Mouse (Mus musculus): Measurements from ENCODE around the gene Itih1.

Itih1 gene

DNA sequence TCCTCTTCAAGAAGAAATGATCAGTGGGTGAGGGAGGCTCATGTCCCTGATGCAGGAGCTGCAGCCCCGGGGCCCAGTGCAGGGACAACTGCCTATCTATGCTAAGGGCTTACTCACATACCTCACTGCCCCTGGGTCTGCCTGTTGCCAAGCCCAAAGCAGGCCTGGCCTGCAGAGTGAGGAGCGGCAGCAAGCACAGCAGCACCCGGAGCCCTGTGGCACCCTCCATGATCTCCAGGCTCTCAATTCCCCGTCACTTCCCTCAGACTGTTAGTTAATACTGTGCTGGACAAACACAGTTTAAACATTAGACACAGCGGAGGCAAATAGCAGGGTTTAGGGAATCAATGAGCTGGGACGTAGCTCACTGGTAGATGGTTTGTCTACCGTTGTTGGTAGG lies at the start of gene Itih1:
Gene Itih1, minus strand, starts transcription at position 252 of the 400 bp plus-strand sequence.
- no peak for DNase-seq

DNA sequence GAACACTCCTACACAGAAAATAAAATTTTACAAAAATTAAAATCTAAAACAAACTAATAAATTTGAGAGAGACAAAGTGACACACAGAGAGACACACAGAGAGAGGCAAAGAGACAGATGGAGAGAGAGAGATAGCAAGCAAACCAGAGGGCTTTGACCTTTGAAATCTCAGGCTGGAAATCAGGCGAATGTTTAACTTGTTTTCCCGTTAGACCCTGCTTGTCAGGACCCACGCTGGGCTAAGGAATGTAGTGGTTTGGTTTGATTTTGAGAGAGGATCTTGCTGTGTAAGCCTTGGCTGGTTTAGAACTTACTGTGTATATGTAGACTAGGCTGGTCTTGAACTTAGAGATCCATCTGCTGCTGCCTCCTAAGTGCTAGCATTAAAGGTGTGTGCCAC lies 33.1 kb upstream of the Itih1 start:
- DNase-seq: no peak

DNA sequence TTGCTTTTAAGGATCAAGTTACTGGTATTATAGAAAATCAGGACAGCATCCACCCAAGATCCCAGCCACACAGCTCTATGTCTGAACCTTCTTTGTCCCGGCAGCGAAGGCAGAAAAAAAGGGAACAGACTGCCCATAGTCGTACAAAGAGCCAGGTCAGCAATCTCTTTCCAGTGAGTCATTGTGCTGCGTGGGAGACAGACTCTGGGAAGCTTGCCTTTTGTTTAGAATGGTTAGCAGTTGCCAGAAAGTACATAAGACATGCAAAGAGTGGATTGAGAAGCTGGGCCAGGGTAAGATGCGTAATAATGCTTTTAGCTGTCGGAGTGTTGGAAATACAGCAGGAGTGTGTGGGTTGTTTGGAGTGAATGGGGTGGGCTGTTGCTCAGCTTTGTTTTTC lies 31.1 kb upstream of the Itih1 start:
- no peak for DNase-seq

DNA sequence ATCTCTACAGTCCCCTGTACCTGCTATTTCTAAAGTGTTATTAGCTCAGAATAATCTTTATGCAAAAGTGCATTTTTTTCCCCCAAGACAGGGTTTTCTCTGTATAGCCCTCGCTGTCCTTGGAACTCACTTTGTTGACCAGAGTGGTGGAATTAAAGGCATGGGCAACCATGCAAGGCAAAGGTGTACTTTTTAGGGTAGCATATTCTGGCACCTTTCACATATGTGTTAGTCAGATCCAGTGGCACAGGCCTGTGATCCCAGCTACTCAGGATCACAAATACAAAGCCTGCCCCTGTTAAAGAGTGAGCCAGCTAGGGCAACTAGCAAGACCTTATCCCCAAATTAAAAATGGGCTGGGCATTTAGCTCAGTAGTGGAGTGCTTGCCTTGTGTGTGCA lies 17.3 kb upstream of the Itih1 start:
- no peak for DNase-seq

DNA sequence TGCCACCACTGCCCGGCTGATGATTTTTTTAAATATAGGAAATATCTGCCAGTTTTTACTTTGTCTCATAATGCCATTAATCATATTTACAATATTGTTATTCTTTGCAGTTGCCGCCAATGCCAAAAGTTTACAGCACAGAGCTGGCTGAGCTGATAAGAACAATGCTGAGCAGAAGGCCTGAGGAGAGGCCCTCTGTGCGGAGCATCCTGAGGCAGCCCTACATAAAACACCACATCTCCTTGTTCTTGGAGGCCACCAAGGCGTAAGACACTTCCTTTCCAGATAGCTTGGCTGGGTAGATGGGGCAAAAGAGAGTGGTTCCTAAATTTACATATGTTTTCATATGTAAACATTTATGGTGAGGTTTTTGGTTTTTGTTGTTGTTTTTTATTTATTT lies 15.9 kb upstream of the Itih1 start:
- DNase-seq: no peak

DNA sequence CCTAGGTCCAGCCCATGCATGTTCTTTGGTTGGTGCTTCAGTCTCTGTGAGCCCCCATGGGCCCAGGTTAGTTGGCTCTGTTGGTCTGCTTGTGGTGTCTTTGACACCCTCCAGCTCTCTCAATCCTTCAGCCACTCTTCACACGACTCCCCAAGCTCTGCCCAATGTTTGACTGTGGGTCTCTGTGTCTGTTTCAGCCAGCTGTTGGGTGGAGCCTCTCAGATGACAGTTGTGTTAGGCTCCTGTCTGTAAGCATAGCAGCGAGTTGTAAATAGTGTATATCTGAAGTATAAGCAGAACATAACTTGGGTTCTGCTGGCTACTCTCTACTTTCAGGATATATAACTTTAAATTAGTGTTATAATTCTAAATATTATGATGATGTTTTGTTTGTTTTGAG lies 15.4 kb upstream of the Itih1 start:
- DNase-seq: no peak

DNA sequence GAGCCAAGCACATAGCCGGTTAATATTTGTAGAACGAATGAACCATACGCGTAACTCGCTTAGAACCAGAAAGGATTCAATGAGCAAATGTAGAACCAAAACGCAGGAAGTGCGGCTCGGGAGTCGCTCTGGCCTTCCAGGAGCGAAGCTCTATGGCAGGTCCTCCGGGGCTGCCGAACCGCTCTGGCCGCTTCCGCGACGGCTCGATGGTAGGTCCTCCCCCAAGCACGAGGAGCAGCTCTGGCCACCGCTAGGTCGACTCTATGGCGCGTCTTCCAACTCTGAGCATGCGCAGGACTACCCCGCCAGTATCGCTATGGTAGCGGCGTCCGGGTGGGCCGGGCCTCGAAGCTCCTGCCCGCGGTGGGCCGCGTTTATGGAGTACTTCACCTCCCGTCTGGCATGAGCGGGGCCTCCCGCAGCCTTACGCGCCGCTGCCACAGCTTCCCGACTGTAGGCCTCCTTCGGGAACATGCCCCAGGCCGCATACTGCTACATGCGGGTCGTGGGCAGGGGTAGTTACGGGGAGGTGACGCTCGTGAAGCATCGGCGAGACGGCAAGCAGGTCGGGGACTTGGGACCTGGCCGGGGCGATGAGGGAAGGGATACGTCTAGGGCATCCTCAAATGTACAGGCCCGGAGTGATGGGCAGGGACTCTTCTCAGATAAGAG lies 8.2 kb upstream of the Itih1 start, which contains the start of gene Nek4:
Gene Nek4, plus strand, starts transcription at position 224 of the 672 bp plus-strand sequence.
- peak; percentile 95 to 97 for DNase-seq

DNA sequence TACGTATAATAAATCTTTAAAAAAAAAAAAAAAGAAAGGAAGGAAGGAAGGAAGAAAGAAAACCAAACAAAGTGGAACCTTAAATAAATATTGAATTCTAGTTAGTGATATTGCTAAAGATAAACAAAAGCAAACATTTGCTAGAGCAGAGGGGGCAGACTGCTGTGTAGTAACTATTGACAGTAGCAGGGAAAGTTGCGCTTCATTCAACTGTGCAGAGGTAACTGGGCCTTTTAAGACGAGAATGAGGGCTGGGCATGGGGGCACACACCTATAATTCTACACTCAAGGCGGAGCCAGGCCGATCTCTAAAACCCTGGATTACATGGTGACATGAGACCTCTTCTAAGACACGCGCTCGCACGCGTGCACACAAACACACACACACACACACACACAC lies 6.9 kb upstream of the Itih1 start:
- no peak for DNase-seq

DNA sequence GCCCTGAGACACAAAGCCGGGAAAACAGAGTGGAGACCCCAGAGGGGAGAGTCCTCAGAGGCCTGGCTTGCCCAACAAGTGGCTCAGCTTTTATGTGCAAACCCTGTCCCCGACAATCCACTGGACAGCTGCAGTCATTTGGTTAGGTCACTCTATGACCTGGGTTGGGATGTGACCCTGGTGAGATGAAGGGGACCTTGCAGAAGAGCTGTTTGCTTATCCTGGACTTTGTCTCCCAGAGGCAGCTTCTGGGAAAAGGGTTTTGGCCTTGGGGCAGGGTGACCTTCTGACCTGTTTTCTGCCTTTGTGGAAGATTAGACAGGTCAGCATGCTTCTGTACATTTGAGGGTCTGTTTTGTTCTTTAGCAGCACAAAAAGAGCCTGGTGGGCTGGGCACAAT lies 1.7 kb upstream of the Itih1 start:
- DNase-seq: no peak

DNA sequence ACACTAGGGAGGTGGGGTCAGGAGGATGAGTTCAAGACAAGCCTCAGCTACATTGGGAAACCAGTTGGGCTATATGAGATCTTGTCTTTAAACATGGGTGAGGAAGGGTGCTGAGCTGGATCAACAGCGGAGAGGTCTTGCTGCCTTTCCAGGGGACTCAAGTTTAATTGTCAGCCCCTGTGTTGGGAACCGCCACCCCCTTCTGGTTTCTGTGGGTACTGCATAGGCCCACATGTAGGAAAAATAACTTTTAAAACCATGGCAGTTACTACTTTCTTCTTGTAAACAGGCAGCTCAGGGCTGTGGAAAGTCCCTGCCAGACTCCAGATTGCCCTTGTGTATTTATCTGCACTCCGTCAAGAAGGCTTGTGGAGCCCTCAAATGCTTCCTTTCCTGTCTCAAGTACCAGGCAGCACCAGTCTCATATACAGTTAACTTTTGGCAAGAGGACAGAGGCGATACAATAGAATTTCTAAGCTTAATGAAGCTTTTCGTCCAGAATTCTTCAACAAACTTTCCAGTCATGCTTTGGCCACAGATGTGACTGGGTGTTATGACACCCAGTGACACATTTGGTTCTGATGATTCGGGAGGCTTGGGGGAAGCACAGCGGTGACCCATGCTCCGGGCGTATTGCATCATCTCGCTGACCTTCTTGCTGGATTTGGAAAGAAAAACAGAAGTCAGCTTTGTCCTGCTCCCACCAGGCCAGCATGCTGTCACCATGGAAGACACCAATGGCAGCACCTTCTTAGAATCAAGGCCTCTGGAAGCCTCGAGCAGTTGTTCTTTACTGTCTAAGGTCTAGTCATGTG lies 978 bp upstream of the Itih1 start:
- peak; percentile 35 to 51 for DNase-seq

DNA sequence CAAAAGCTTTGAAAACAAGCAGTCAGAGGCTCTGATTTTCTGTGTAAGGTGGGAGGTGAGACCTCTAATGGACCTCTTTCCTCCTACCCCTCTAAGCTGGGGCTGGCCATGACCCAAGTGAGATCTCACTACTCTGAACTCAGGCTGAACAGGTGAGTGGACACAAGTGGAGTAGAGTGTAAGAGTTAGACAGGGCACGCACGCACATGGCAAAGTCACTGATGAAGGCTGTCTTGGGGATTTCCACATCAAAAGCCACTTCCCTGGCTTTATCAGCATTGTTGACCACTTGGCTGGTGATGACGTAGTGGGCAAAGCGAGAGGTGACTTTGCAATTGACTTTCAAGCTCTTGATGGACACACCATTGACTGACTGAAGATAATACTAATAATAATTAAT lies 835 bp downstream of the Itih1 start:
- DNase-seq: no peak

DNA sequence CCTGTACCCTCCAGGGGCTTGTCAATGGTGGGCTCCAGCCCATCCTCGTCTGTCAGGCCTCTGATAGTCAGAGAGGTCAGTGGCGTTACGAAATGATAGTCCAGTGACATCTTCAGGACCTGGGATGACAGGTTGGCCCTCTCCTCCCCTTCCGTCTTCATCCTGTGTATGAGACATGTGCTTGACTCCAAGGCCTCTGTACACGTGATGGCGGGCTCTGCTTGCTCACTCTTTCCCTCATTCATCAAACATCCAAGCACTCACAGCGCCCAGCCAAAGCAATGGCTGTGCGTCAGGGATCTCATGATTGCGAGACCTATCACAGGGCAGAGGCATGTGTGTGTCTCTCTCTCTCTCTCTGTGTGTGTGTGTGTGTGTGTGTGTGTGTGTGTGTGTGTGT lies 9.7 kb downstream of the Itih1 start:
- DNase-seq: no peak

DNA sequence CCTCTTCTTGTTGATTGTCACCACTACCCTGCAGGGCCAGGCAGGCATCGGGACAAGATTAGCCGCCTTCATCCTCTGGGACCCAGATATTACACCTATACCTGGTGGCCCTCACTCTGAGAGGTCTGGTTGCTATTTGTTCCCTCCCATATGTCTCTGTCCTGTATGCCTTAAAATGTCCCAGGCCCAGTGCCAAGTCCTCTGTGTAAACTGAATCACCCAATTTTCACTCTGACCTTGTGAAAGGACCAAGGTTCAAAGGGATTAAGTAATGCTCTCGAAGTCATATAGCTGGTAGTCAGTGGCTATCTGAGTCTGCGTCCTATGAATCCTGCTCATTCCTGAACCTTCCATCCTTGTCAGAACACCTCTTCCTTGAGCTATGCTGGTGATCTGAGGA lies 12.7 kb downstream of the Itih1 start:
- DNase-seq: no peak

DNA sequence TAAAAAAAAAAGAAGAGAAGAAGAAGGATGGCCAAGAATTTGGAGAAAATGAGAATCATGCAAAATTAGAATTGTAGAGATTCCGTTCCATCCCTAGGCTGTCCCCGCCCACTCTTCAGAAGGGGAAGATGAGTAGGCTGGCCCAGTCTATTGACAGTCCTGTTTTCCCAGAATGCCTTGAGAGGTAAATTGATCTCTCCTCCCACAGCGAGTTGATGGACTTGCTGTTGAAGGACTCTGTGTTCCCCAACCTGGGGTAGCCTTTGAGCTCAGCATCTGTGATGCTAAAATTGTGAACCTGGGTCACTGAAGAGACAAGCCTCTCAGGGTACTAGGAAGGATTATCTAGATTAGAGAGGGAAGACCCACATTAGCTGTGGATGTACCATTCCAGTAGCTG lies 17.6 kb downstream of the Itih1 start:
- DNase-seq: no peak

DNA sequence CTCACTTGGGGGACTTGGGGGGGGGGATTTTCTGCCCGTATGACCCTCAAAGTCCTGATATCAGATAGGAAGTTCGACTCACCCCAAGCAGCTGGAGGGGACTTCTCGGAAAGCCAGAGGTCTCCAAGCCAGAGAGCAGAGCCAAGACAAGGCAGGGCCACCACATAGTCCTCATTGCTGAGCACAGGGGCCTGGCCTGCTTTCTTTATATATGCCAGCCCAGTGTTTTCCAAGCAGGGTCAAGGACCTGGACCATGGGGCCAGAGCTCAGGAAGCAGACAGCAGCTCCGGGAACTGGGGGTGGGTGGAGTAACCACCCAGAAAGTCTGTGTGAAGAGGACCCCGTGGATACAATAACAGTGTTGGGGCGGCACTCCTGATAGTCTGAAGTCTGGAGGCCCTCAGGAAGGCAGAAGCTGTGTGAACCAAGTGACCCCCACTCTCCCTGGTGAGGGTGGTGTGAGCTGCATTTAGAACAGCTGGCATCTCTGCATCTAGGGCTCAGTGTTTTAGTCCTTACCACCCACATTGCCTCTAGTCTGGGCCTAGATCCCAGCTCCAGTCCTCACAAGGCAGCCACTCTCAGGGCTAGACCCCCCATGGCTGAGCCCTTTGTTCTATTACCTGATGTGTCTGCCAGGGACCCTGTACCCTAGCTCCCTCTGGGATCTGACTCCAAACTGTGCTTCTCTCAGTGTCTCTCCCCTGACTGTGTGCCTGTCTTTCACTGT lies 19.5 kb downstream of the Itih1 start, which contains the start of gene Itih3:
Gene Itih3, minus strand, starts transcription at position 386 of the 731 bp plus-strand sequence.
- DNase-seq: no peak

DNA sequence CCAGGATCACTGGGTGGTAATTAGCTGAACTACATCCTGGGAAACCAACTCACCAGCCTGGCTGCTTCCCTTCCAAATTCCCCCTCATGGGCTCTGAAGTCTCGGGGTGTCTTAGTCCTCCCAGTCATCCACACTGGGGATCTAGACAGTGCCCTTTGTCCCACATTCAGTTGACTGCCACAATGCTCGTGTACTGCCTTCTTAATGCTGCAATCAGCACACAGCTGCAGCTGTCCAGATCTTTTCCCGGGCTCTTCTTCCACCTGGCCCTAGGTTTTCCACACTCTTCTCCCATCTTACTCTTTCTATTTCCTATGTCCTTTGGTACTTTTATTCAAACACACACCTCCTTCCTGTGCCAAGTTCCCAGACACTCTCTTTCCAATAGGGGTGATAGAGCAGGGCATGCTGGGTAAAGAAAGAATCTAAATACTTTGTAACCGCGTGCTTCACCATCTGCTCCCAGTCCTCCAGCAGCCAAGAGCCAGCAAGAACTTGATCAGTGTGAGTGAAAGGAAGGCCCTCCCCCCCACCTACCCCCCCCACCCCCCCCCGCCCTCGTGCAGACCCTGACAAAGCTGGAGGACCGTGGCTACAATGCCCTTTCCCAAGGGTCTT lies 20.9 kb downstream of the Itih1 start:
- no peak for DNase-seq

DNA sequence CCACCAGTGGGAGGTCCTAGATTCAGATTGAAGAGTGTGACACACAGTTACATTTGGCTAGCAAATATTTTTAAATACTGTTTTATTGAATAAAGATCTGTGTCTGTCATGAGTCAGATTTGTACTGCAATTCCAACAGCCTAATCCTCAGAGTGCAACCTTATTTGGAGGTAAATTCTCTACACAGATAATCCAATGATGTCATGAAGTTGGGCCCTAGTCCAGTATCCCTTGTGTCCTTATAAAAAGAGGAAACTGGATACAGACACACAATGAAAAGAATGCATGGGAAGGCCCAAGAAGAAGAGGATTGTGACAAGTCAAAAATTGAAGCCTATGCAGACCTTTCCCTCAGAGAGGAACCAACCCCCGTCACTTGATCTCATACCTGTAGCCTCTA lies 26.6 kb downstream of the Itih1 start:
- DNase-seq: no peak

DNA sequence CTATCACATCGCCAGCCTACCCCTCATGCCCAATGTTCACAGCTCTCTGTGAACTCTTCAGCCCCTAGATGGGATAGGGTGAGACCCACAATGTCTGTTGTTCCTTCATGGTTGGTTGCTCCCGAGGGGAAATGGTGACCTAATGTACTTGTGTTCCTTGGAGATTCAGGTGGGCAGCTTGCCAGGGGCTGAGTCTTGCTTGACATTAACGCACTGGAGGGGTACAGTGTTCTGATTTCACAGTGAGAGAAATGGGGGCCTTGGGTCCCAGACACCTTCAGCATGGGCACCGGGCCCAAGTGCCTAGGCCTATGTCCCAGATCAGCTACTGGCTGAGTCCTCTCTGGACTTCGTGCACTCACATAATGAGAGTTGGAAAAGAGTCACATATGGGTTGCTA lies 29.7 kb downstream of the Itih1 start:
- no peak for DNase-seq

DNA sequence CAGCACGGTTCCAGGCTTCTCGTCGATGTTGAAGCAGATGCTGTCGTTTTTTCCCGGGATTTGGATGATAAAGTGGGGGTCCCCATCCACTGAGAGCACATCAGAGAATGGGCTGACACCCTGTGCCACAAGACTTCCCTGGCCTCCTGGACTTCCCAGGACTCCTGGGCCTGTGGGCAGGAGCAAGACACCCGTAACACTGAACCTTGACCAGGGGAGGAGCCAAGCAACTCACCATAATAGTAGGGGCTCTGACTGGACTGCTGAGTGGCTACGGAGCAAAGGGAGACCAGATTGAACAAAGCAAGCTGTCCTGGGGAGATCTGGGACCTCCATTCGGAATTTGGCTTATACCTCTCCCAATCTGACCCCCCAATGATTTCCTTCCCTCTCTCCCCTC lies 30.4 kb downstream of the Itih1 start:
- no peak for DNase-seq

DNA sequence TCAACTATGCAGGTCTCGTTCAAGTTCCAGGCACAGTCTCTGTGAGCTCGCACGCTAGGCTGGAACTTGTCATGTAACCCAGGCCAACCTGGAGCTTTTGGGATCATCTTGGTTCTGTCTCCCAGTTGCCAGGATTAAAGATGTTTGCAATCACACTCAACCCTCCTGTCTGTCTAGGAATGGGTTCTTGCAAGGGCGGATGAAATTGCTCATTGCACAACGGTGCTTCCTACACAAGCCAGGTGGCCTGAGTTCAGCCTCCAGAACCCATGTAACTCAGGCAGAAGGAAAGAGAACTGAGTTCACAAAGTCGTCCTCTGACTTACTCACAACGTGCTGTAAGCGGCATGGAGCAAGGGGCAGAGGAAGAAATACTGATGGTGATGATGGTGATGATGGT lies 31.9 kb downstream of the Itih1 start:
- no peak for DNase-seq

DNA sequence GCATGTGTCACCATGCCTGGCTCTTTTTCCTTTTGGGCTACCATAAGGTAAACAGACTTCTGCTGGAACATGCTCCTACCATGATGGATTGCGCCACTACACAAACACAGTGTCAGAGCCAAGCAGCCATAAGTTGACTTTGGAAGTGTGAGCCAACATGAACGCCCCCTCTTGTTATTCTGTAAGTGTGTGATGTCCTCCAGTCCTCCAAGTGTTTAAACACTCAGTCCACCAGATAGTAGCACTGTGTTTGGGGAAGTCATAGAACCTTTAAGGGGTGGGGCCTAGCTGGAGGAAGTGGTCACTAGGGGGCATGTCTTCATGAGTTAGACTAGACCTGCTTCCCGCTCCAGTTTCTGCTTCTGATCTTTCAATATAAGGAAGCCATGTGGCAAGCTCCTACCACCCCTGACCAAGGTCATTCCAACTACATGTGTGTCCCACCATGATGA lies 35.2 kb downstream of the Itih1 start:
- no peak for DNase-seq

DNA sequence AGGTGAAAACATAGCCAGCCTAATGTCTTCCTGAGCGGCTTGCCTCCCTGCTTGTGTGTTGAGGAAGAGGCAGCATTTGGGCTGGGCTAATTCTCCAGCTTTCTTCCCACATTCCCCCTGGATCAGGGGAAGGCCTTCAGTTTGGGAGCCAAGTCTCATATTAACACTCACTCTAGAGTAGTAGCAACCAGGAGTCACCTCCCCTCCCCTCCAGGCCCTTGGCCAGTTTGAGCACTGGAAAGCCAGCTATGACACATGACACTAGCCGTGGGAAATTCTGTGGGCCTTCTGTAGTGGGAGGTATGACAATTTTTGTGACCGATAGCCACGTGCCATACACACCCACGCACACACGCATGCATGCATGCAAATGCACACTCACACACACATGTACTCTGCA lies 37.1 kb downstream of the Itih1 start:
- DNase-seq: no peak

DNA sequence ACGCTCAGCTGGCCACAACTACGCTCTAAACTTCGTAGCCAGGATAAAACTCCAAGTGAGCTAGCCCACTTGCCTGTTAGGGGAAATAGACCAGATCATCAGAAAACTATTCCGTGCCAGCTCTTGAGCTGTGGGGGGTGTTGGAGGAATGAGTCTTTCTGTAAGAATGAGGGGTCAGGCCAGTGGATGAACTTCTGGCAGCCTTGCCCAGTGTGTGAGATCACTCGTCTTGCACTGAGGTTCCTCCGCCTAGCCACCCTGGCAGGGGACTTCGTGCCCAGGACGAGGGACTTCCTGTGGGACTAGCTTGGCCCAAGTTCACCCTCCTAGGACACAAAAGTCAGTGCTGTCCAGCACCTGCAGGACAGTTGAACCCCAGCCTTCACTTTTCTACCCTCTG lies 38.8 kb downstream of the Itih1 start:
- no peak for DNase-seq

Data from thymus, postnatal 36 days (tissue).